Mouse (Mus musculus) heart, adult 2 months (tissue): ENCODE results near the gene Fbxo2. TPM values are rescaled to one million over a fixed set of nuclear protein-coding genes. Genes with fewer than 3 reads are reported as not detected.
"Not testable (repeated sequence)": the region's sequence is repeated elsewhere in the genome, so short reads cannot be mapped to it uniquely, and the experiment has no call there.

Experiments used
- DNase-seq, 2 experiments: peaks; one replicate each; pipeline ENCODE4 v3.0.0; 2021
- H3K27ac ChIP-seq: fragments of 200-600 bp; 2 replicates; pipeline ENCODE4 v1.8.1; 2022
- H3K27me3 ChIP-seq: fragments of 200-500 bp; 2 replicates; pipeline ENCODE4 v1.6.1; 2012; ENCODE audit warnings: mild to moderate bottlenecking, low read length, inconsistent platforms, mixed read lengths; ENCODE audit not compliant: control insufficient read depth, insufficient read depth
- H3K36me3 ChIP-seq: fragments of 200-500 bp; 2 replicates; pipeline ENCODE4 v1.6.1; 2012; ENCODE audit warnings: low read length, inconsistent platforms; ENCODE audit not compliant: control insufficient read depth, insufficient read depth
- H3K4me1 ChIP-seq: fragments of 200-500 bp; 2 replicates; pipeline ENCODE4 v1.6.1; 2011; ENCODE audit warnings: low read length; ENCODE audit not compliant: control insufficient read depth, insufficient read depth
- H3K4me3 ChIP-seq: fragments of 200-600 bp; 2 replicates; pipeline ENCODE4 v1.8.1; 2022
- H3K79me2 ChIP-seq: fragments of 200-500 bp; replicated peaks from 2 replicates; pipeline ENCODE4 v1.6.1; 2012; ENCODE audit warnings: mild to moderate bottlenecking, inconsistent platforms, low read length, moderate library complexity, mixed read lengths; ENCODE audit not compliant: control insufficient read depth, insufficient read depth
- H3K9ac ChIP-seq: fragments of 200-500 bp; 2 replicates; pipeline ENCODE4 v1.6.1; 2012; ENCODE audit warnings: low read depth, mild to moderate bottlenecking, control low read depth, inconsistent platforms, low read length, mixed read lengths
- CTCF ChIP-seq: fragments of 200-600 bp; IDR thresholded peaks from 2 replicates; pipeline ENCODE4 v1.8.1; 2022; ENCODE audit warnings: antibody characterized with exemption, mild to moderate bottlenecking, moderate library complexity
- EP300 ChIP-seq: fragments of 200-500 bp; IDR thresholded peaks from 2 replicates; pipeline ENCODE4 v1.6.1; 2011; ENCODE audit warnings: low read depth, low read length, control low read depth; ENCODE audit not compliant: insufficient read depth
- POLR2A ChIP-seq: fragments of 200-500 bp; IDR thresholded peaks from 2 replicates; pipeline ENCODE4 v1.6.1; 2011; ENCODE audit warnings: mild to moderate bottlenecking, low read depth, low read length, control low read depth; ENCODE audit not compliant: insufficient read depth
- WGBS: fragments of 180-500 bp; shearing (Covaris S2); methylation state at CpG from one replicate; pipeline ENCODE4 v1.1.7; 2018; 5-methylcytosine and 5-hydroxymethylcytosine counted together
- intact Hi-C: fragments of 180-260 bp; cut with DNase I; formaldehyde crosslinking; loops from one replicate; pipeline ENCODE4 v1.15.1; 2025
- polyA plus RNA-seq: library from polyadenylated mRNA; depleted of rRNA; stranded (reverse); fragments of >200 nt; gene quantifications from 2 replicates; pipeline ENCODE4 v1.2.3, GENCODE M21; 2012
- total RNA-seq, 2 experiments: library from RNA; stranded (reverse); gene quantifications; 2 replicates each; pipeline ENCODE4 v1.2.3; 2021

Gene Fbxo2
- total and polyA plus RNA-seq, 3 experiments = 0.31 to 0.47 TPM; not detected in 1

- H3K4me1 ChIP-seq, H3K36me3 ChIP-seq, H3K4me3 ChIP-seq, H3K9ac ChIP-seq, DNase-seq, H3K27me3 ChIP-seq, H3K27ac ChIP-seq, intact Hi-C loops, H3K79me2 ChIP-seq: not testable (repeated sequence)
- WGBS = 83% methylated on average over 9 of the region's 9 CpGs
- TF ChIP-seq CTCF = peak; percentile 15; the same call in 1 of the 2 replicates
These were observed 40.8 kb upstream of the Fbxo2 start for GRCm38 (mm10) chr4:148119578-148119977.

GRCm38 (mm10) chr4:148120555-148120954 is 39.9 kb upstream of the Fbxo2 start:
- H3K4me3 ChIP-seq = no peak overlapping the region
- no peak for TF ChIP-seq CTCF
- no peak for TF ChIP-seq EP300
- no peak for TF ChIP-seq POLR2A
- intact Hi-C loops = no loop called here

DNA sequence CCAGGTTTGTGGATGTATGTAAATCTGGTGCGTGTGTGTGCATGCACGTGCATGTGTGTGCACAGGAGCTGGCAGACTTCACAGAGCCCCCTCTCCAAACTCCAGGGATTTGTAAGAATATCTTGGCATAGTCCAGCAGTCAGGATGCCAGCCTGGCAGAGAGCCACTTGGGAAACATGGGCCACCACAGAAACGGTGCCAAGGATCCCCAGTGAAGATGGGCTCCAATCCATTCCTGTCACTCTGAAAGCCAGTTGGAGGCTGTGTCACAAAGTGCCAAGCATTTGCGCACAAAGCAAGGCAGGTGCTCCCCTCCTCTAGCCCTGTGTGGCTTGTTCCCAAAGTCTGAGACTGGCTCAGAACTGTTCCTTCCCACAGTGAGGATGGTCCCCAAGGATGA is 39.1 kb upstream of the Fbxo2 start:
- TF ChIP-seq CTCF (no peak), POLR2A (no peak), EP300 (no peak)
- Histone ChIP-seq H3K36me3 (no peaks in the 10 kb centered on the region), H3K4me1 (no peaks in the 10 kb centered on the region), H3K79me2 (no peaks in the 10 kb centered on the region), H3K27me3 (no peaks in the 10 kb centered on the region), H3K9ac (no peak overlapping the region), H3K27ac (no peak overlapping the region), H3K4me3 (no peak overlapping the region)
- intact Hi-C loops = no loop called here
- no peak for DNase-seq
- 57% methylated on average over 4 of the region's 4 CpGs for WGBS

More at GRCm38 (mm10) chr4:148120555-148120954, 39.9 kb upstream of the Fbxo2 start:
- Histone ChIP-seq H3K9ac (no peak overlapping the region), H3K36me3 (no peaks in the 10 kb centered on the region), H3K79me2 (no peaks in the 10 kb centered on the region), H3K27ac (no peak overlapping the region), H3K4me1 (no peaks in the 10 kb centered on the region), H3K27me3 (no peaks in the 10 kb centered on the region)
- DNase-seq = no peak
- WGBS = 47% methylated on average over 9 of the region's 9 CpGs

DNA sequence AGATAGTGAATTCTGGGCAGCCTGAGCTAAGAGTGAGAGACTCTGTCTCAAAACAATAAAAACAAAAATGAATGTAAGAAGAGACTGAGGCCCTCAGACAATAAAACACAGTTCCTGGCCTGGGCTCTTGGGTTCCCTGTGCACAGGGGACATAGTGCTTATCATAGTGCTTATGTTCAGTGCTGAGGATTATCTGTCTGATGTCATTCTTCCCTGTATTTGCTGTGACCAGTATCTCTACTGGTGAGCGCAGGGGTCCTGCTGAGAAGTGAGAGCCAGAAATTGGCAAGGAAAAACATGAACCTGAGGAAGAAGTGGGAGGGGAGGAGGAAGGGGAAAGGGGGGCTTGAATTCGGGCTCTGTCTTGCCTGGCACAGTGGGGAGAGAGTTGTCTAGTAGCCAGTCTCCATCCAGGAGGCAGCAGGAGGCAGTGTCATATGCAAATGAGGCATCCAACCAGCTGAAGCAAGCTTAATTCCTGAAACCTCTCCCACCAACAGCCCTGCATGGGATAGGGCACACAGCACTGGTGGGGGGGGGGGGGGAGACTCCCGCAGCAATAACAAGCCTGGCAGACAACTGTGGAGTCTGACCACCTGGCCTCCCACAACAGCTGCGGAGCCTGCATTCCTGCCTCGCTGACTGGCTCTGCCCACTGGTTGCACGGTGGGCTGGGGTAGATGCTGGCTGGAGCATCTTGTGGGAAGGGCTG is 38.3 kb upstream of the Fbxo2 start:
- TF ChIP-seq POLR2A = no peak
- no peak for TF ChIP-seq CTCF
- TF ChIP-seq EP300 = no peak
- H3K27me3 ChIP-seq = peaks cover 3% of the 10 kb centered on the region; the same call in 1 of the 2 replicates
- no peaks in the 10 kb centered on the region for H3K4me1 ChIP-seq
- DNase-seq = no peak
- intact Hi-C loops = no loop called here
- no peak overlapping the region for H3K4me3 ChIP-seq
- 19% methylated on average over 6 of the region's 6 CpGs for WGBS
- H3K36me3 ChIP-seq = no peaks in the 10 kb centered on the region
- H3K9ac ChIP-seq = no peak overlapping the region
- no peak overlapping the region for H3K27ac ChIP-seq
- H3K79me2 ChIP-seq = no peaks in the 10 kb centered on the region

GRCm38 (mm10) chr4:148122694-148123066 is 37.7 kb upstream of the Fbxo2 start:
- 86% methylated on average over 3 of the region's 3 CpGs for WGBS
- Histone ChIP-seq H3K36me3 (no peaks in the 10 kb centered on the region), H3K27me3 (peaks cover 3% of the 10 kb centered on the region; the same call in 1 of the 2 replicates), H3K9ac (no peak overlapping the region), H3K4me3 (no peak overlapping the region), H3K79me2 (no peaks in the 10 kb centered on the region), H3K4me1 (no peaks in the 10 kb centered on the region), H3K27ac (no peak overlapping the region)
- TF ChIP-seq EP300 = no peak
- intact Hi-C loops = no loop called here
- no peak for DNase-seq

DNA sequence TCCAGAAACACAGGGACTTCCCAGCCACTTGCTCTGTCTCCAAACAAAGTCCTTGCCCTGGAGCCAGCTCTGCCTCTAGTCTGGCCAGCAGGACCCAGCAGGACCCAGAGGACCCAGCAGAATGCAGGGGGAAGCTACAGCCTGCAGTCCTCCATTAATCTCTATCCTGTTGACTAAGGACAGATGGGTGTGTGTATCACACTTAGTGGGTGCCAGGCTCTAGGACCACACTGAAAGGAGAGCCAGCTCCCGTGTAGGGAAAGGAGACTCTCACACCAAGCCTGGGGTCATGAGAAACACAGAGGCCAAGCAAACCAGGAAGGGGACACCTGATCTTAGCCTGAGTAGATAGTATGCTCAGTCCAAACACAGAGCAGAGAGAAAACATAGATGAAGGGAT is 32.2 kb upstream of the Fbxo2 start:
- peaks cover 14% of the 10 kb centered on the region for H3K27me3 ChIP-seq
- TF ChIP-seq CTCF (no peak), POLR2A (no peak), EP300 (no peak)

More for the DNA sequence above, 32.2 kb upstream of the Fbxo2 start:
- Histone ChIP-seq H3K4me1 (no peaks in the 10 kb centered on the region), H3K4me3 (no peak overlapping the region), H3K27ac (no peak overlapping the region), H3K36me3 (no peaks in the 10 kb centered on the region), H3K79me2 (no peaks in the 10 kb centered on the region), H3K9ac (no peak overlapping the region)
- no peak for DNase-seq
- whole genome bisulfite sequencing = 37% methylated on average over 1 of the region's 1 CpGs
- intact Hi-C loops = no loop called here
